Mouse (Mus musculus) naive thymus-derived CD4-positive, alpha-beta T cell, adult 2 months (primary cell): ENCODE measurements around the gene Gtf3a.

Source experiments
- DNase-seq: peaks from one replicate; pipeline ENCODE4 v3.0.0-alpha.2; 2011; ENCODE audit warnings: low read depth

Gtf3a gene

DNA sequence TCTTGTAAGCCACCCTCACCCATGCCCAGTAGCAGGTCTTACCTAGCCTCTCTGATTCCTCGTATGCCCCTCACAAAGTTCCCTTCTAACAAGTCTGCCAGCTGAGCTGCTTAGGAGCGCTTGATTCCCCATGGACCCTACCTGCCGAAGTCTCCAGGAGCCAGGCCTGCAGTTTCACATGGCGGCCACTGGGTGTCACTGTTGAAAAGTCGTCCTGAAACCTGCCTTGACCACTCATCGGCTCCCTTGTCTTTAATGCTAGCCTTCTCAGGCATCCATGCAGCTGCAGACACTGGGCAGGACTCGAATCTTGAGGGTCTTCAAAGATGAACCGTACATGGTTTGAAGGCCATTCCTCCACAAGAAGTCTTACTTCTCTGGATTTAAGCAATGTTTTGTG lies 34.8 kb downstream of the Gtf3a start:
- DNase-seq: peak; percentile 70

DNA sequence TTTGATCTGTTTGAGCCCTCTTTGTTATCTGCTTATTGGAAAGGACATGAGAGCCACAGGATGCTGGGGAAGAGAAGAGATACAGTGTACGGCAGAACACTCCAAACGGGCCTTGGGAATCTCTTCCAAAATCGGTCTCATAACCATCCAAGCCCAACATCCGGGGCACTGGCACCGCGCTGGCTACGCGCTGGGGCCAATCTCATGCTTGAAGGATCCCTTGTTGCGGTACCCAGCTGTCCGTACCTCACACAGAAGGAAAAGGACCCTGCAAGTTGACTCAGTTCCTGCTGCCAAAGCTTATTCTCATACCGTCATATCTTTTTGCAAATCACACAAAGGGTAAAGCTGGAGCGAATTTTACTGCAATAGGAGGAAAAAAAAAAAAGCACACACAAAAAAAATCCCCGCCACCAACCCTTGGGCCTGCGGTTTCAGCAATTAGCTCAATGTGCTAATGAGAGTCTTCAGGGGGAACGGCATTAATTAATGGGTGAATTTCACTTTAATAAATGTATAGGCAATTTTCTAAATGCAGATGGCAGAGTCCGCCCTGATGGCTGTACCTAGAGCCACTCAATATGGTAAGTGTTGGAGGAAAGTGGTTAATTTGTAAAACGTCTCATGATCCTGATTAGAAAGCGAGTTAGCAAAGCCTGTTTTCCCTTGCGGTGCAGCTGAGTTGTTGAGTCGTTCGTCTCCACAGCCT lies 37.4 kb downstream of the Gtf3a start:
- no peak for DNase-seq

- no peak for DNase-seq
These were observed 39.1 kb downstream of the Gtf3a start for GRCm38 (mm10) chr5:146987588-146987987.

DNA sequence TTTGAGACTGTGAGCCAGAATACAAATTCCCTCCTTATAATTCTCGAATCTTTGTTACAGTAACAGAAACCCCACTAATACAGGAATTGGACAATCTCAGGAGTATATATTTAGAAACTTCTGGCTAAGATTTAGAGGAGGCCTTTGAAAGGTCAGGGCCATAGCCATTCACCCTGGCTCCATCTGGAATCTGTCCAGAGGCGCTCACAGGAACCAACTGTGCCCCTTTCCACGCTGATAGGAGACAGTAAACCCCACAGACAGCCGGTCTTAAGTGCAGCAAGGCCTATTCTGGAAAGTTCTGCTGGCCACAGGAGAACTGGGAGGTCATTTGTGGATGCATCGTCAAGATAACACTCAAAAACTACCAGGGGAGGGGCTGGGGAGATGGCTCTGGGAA lies 40.6 kb downstream of the Gtf3a start:
- DNase-seq: no peak

DNA sequence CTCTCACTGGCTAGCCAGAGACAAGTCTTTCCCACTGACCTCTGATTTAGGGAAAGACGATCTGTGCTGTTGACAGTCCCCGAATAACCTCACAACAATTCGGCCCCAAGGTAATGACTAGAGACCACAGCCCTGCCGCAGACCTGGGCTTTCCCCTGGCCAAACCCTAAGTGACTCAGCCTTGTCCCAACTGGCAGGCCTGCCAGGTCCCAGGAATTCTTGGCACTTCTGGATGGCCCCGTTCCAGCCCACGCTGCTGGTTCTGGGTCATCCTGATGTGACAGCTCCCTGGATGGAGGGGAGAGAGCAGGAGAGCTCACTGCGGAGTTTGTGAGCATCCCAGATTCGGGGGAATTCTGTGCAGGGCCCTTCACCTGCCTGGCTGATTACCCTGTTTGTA lies 45.1 kb downstream of the Gtf3a start:
- DNase-seq: no peak

GRCm38 (mm10) chr5:146994973-146995372 lies 46.5 kb downstream of the Gtf3a start:
- no peak for DNase-seq

- DNase-seq: no peak
These were observed 48.4 kb downstream of the Gtf3a start for GRCm38 (mm10) chr5:146996812-146997211.

DNA sequence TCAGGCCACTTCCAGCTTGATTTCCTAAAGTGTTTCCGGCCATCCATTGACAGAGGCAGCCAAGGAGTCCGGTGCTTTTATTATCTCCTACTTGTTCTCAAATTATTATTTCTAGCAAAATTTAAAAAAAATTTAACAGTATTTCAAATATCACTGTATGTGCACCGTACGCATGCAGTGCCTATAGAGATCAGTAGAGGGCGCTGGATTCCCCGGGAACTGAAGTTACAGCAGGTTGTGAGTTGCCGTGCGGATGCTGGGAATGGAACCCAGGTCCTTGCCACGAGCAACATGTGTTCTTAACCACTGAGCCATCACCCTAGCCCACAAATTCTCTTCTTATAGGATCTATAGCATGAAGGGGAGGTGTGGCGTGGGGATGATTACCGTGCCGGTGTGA lies 50.3 kb downstream of the Gtf3a start:
- DNase-seq: no peak

DNA sequence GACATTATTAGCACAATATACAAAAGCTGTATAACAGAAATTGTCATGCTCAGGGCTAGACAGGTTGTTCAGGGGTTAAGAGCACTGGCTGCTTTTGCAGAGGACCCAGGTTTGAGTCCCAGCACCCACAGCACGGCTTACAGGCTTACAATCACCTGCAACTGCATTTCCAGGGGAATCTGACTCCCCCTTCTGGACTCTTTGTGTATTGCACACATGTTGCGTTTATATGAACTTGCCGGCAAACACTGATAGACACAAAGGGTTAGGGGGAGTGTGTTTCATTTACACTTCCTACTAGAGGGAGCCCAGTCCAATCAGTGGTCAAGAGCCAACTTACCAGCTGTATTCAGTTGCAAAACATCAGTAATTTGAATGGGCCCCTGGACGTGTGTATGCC lies 52.9 kb downstream of the Gtf3a start:
- DNase-seq: no peak

- no peak for DNase-seq
These were observed 54.8 kb downstream of the Gtf3a start for GRCm38 (mm10) chr5:147003303-147003702.
